Mouse (Mus musculus) erythroblast, embryonic 14.5 days (primary cell): ENCODE data around the gene Sbno2. TPM values are rescaled to one million over a fixed set of nuclear protein-coding genes. Genes with fewer than 3 reads are reported as not detected.
"Not testable (repeated sequence)": the region's sequence is repeated elsewhere in the genome, so short reads cannot be mapped to it uniquely, and the experiment has no call there.

Experiments
- H3K27me3 ChIP-seq: 2 replicates; pipeline ENCODE4 v1.6.1; 2012; ENCODE audit warnings: inconsistent platforms; ENCODE audit not compliant: control insufficient read depth
- H3K36me3 ChIP-seq: 2 replicates; pipeline ENCODE4 v1.6.1; 2012; ENCODE audit warnings: mild to moderate bottlenecking, inconsistent platforms; ENCODE audit not compliant: control insufficient read depth
- H3K4me1 ChIP-seq: 2 replicates; pipeline ENCODE4 v1.6.1; 2012; ENCODE audit warnings: inconsistent platforms; ENCODE audit not compliant: control insufficient read depth
- H3K4me3 ChIP-seq: replicated peaks from 2 replicates; pipeline ENCODE3; 2012; ENCODE audit warnings: moderate library complexity, mild to moderate bottlenecking, inconsistent platforms
- H3K9me3 ChIP-seq: 2 replicates; pipeline ENCODE4 v1.6.1; 2012; ENCODE audit warnings: low read length, inconsistent platforms, mixed read lengths; ENCODE audit not compliant: control insufficient read depth
- GATA1 ChIP-seq: IDR thresholded peaks from 2 replicates; pipeline ENCODE4 v1.6.1; 2012; ENCODE audit warnings: low read length, inconsistent platforms, mixed read lengths
- TAL1 ChIP-seq: IDR thresholded peaks from 3 replicates; pipeline ENCODE4 v1.6.1; 2012; ENCODE audit warnings: low read length, inconsistent platforms, mixed read lengths
- polyA plus RNA-seq: library from polyadenylated mRNA; stranded (reverse); fragments of >175 nt; gene quantifications from 2 replicates; pipeline ENCODE4 v1.2.3, GENCODE M21; 2012

Gene Sbno2
- polyA plus RNA-seq, 1 experiment, result 3.4 TPM

DNA sequence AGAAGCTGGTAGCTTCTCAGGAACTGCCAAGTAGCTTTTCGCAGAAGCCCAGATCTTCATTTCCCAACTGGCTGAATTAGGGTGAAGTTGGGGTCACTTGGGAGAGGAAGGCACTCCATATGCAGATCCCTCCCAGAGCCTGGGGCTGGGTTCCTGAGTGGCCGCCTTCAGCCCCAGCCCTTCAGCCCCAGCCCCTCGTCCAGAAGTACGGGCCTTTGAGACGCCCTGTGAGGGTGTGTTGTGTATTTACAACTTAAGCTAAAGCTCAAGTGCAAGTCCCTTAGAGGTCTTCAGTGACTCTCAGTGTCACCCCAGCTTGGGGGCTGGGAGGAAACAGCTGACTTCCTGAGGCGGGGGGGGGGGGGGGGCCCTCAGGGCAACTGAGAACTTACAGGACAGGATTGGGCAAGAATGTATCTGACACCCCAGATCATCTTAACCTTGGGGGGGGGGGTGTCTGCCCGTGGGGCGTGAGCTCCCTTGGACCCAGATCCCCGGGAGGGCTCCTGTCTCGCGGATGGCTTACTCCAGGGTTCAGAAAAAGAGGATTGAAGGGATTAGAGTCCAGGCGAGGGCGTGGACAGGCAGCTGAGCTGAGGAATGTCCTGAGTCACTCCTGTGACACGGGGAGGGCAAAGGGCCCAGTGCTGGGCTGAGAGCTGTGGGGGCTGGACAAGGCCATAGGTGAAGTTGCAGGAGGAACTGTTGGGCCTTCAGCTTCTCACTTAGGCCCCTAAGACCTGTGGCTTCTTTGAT lies 53.6 kb downstream of the Sbno2 start:
- TF ChIP-seq TAL1 (no peak), GATA1 (no peak)
- Histone ChIP-seq H3K36me3 (peaks cover 27% of the 10 kb centered on the region), H3K4me1 (peaks cover 81% of the 10 kb centered on the region), H3K9me3 (no peaks in the 10 kb centered on the region), H3K4me3 (peak overlapping the region; percentile 20), H3K27me3 (no peaks in the 10 kb centered on the region)

DNA sequence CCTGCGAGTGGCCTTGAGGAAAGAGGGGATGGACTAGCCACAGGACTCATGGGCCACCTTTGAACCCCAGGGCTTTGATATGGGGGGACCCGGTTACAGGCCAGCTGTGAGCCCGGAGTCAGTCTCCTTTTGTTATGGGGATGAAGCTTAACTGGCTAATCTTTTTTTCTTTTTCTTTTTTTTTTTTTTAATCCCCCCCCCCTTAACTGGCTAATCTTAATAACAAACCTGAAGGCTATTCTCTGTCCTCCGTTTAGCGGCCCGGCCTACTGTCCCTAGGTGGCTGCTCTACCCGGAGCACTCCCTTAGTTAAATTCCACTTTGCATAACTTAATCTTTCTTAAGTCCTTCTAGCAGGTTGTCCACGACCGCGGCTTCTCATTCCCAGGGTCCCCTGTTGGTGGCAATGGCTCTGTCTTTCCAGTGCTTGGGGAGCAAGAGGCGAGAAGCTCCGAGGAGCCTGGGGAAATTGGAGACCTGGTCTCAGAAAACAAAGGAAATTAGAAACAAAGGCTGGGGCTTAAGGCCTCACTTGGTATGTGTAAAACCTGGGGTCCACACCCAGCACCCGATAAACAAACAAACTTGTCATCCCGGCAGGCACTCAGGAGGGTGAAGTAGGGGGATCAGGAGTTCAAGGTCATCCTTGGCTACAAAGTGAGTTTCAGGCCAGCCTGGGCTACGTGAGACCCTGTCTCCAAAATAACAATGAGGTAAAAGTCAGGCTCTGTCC lies 54.3 kb downstream of the Sbno2 start:
- Histone ChIP-seq H3K4me3 (no peak overlapping the region), H3K4me1 (peaks cover 84% of the 10 kb centered on the region), H3K9me3 (no peaks in the 10 kb centered on the region), H3K27me3 (no peaks in the 10 kb centered on the region), H3K36me3 (peaks cover 20% of the 10 kb centered on the region)
- no peak for TF ChIP-seq GATA1
- TF ChIP-seq TAL1, result no peak

DNA sequence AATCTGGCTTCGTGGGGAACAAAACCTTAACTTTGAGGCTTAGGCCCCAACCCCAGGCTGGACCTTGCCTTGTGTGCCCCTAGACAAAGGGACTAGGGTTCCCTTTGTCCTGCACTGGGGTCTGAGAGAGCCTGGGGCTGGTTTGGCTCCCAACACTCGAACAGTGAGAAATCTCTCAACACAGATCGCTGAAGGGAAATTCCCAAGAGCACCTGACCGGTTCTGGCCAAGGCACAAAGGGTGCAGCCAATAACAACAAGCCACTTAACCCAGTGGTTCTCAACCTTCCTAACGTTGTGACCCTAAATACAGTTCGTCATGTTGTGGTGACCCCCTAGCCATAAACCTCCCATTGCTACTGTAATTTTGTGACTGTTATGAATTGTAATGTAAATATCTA lies 55.1 kb downstream of the Sbno2 start:
- H3K36me3 ChIP-seq, result peaks cover 12% of the 10 kb centered on the region
- TF ChIP-seq TAL1, result no peak
- TF ChIP-seq GATA1, result no peak
- H3K9me3 ChIP-seq, result no peaks in the 10 kb centered on the region
- H3K4me3 ChIP-seq, result no peak overlapping the region
- peaks cover 84% of the 10 kb centered on the region for H3K4me1 ChIP-seq
- H3K27me3 ChIP-seq, result no peaks in the 10 kb centered on the region

DNA sequence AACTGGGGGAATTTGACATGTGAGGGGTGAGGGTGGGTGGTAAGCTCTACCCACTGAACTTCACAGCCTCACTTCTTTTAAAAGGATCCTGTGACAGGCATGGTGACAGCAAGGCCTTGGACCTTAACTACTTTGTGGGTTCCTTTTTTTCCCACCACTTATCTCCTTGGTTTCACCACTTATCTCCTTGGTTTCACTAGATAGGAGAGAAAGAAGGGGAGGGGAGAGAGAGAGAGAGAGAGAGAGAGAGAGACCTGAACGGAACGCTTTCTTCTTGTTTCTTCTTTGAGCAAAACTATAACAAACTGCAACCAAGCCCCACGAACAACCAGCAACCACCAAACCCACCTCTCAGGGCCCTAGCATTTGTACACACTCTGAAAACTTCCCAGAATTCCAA lies 56.5 kb downstream of the Sbno2 start:
- no peaks in the 10 kb centered on the region for H3K27me3 ChIP-seq
- peaks cover 76% of the 10 kb centered on the region for H3K4me1 ChIP-seq
- TF ChIP-seq GATA1 (no peak), TAL1 (no peak)
- no peaks in the 10 kb centered on the region for H3K36me3 ChIP-seq
- H3K4me3 ChIP-seq, result no peak overlapping the region
- no peaks in the 10 kb centered on the region for H3K9me3 ChIP-seq

DNA sequence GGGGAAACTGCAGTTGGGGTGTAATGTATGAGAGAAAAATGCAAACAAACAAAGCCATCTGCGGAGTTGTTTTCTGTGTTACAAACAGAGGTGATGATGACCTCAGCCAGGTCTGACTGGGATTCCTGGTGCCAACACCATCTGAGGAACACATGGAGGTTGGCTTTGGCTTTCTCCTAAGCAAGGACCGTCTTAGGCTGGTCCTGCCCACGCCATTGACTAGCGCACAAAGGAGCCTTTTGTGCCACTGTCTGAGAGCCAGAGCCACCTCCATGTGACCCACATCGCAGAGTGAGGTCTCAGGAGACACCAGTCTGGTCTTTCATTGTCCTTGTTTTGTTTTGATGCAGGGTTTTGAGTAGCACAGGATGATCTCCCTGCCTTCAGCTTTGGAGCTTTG lies 57.0 kb downstream of the Sbno2 start:
- H3K36me3 ChIP-seq, result no peaks in the 10 kb centered on the region
- no peak for TF ChIP-seq TAL1
- TF ChIP-seq GATA1, result no peak
- no peak overlapping the region for H3K4me3 ChIP-seq
- H3K27me3 ChIP-seq, result no peaks in the 10 kb centered on the region
- peaks cover 77% of the 10 kb centered on the region for H3K4me1 ChIP-seq
- H3K9me3 ChIP-seq, result no peaks in the 10 kb centered on the region

DNA sequence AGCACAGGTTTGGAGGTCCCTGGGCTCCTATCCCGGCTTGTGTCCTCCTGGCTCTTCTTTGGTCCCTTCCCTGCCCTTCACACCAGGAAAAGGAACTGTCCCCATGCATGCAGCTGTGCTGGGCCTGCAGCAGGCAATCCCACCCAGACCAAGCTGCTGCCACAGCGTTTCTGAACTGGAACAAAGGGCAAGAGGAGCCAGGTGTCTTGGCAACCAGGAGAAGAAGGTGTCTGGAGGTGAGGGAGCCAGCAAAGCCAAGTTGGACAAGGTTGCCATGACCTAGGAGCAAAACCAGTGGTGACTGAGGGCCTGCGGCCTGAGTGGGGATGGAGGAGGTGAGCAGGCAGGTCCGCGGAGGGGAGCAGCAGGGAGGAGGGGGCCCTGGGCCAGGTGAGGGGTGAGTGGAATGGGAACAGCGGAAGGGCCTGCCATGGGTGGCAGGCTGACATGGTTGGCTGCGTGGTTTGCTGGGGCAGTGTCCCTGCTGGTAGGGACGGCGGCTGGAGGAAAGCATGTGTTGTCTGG lies 58.3 kb downstream of the Sbno2 start, which contains the start of gene Gpx4:
Gpx4 (plus strand) TSS at position 126 of the 525 bp plus-strand sequence.
- peaks cover 68% of the 10 kb centered on the region for H3K4me1 ChIP-seq
- H3K36me3 ChIP-seq, result no peaks in the 10 kb centered on the region
- no peak for TF ChIP-seq TAL1
- no peak for TF ChIP-seq GATA1
- no peak within 1 kb of the TSS for H3K4me3 ChIP-seq
- no peaks in the 10 kb centered on the region for H3K9me3 ChIP-seq
- H3K27me3 ChIP-seq, result no peaks in the 10 kb centered on the region

DNA sequence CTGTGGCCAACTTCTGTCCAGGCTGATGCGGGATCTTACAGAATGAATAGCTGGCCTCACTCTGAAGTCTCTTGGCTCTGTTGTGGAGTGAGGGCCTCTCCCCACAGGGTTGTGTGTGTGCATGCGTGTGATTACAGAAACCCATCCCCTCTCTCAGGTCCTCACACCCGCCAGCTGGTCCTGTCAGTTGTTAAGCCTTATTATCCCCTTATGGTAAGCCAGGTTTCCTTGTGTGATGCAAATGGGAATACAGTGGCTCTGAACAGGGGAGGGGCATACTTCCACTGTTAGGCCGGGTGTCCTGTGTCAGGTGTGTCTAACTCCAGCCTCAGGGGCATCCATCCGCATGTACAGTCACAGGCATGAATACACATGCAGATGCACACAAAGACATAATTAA lies 59.6 kb downstream of the Sbno2 start:
- H3K27me3 ChIP-seq, result no peaks in the 10 kb centered on the region
- TF ChIP-seq GATA1, result no peak
- TF ChIP-seq TAL1, result no peak
- no peak overlapping the region for H3K4me3 ChIP-seq
- H3K9me3 ChIP-seq, result no peaks in the 10 kb centered on the region
- no peaks in the 10 kb centered on the region for H3K36me3 ChIP-seq
- H3K4me1 ChIP-seq, result peaks cover 58% of the 10 kb centered on the region

DNA sequence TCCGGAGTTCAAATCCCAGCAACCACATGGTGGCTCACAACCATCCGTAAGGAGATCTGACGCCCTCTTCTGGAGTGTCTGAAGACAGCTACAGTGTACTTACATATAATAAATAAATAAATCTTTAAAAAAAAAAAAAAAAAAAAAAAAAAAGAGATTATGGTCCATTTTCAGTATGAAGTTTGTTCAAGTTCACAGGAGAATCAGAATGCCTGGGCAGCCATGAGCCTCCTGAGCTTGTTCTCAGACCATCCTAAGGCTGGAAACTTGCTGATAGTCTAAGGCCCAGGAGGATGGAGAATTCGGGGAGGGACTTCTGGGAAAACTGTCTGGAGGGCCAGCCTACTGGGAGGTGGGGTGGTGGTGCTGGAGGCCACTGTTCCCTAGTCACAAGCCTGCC lies 60.0 kb downstream of the Sbno2 start:
- not testable (repeated sequence) for H3K27me3 ChIP-seq, H3K9me3 ChIP-seq, H3K36me3 ChIP-seq, H3K4me3 ChIP-seq
- peaks cover 56% of the 10 kb centered on the region for H3K4me1 ChIP-seq

DNA sequence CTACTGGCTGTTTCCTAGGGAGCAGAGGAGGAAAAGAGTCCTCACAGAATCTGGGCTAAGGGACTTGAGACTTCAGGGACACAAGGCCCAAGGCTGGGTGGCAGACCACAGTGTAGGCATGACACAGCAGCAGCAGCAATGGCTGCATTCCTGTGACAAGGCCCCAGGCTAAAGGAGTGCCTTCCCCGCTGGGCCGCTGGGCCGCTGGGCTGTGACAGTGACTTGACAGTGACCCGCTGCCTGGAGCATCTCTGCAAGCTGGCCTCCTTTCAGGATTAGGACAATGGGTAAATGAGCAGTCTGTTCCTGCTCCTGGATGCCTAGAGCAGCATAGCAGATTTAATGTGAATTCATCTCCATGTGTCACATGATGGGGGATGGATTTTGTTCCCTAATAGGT lies 61.3 kb downstream of the Sbno2 start:
- TF ChIP-seq GATA1 (no peak), TAL1 (no peak)
- Histone ChIP-seq H3K9me3 (no peaks in the 10 kb centered on the region), H3K27me3 (no peaks in the 10 kb centered on the region), H3K4me3 (no peak overlapping the region), H3K4me1 (peaks cover 58% of the 10 kb centered on the region), H3K36me3 (no peaks in the 10 kb centered on the region)

DNA sequence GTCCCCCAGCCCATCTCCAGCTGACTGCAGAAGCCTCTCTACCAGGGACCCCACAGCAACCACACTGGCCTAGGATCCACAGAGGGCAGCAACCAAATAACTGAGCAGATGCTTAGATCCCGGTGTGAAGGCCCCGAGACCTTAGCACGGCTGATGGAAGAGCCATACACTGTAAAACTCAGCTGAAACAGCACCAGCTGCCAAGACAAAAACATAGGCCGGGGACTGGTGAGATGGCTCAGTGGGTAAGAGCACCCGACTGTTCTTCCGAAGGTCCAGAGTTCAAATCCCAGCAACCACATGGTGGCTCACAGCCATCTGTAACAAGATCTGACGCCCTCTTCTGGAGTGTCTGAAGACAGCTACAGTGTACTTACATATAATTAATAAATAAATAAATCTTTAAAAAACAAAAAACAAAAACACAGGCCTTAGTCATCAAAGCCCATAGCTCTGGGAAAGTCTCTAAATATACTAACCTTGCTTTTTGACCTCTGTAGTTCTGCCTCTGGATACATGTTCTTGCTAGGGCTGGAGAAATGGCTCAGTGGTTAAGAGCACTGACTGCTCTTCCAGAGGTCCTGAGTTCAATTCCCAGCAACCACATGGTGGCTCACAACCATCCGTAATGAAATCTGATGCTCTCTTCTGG lies 63.8 kb downstream of the Sbno2 start:
- H3K4me3 ChIP-seq, H3K27me3 ChIP-seq, H3K9me3 ChIP-seq: not testable (repeated sequence)
- Histone ChIP-seq H3K4me1 (peaks cover 51% of the 10 kb centered on the region), H3K36me3 (peaks cover 22% of the 10 kb centered on the region)
